Comparison of ENCODE assay signal across 8 mouse cellular contexts in genomic region chr14:115040578-115041206, GRCm38 (mm10). TPM values are rescaled to one million over a fixed set of nuclear protein-coding genes. Genes with fewer than 3 reads are reported as not detected.
A peak's percentile ranks its signal among the peaks of the same experiment; 100 is the strongest.
DNase-seq lines count a peak whose midpoint lies in the region; ATAC-seq and TF ChIP-seq lines count a peak whose summit lies in the region.

No protein-coding gene starts in this region.

- peak overlapping the region; percentile 84 for H3K4me3 ChIP-seq in E14TG2a.4 (replicated peaks; ENCODE audit: low read length)
- H3K4me3 ChIP-seq in forebrain, embryonic 10.5 days = peak overlapping the region; percentile 89
- H3K4me3 ChIP-seq in heart, postnatal 0 days (ENCODE audit: low read depth, low read length) = peak overlapping the region; percentile 90
- peak overlapping the region; percentile 86 for H3K4me3 ChIP-seq in lung, embryonic 14.5 days (ENCODE audit: low read depth, low read length)
- H3K4me3 ChIP-seq in olfactory bulb, adult 2 months (ENCODE audit: insufficient read depth, low read depth, low read length) = peak overlapping the region; percentile 98

- H3K9me3 ChIP-seq in E14TG2a.4 (ENCODE audit: low read length) = no peaks in the 10 kb centered on the region
- H3K9me3 ChIP-seq in forebrain, embryonic 10.5 days = no peaks in the 10 kb centered on the region
- H3K9me3 ChIP-seq in heart, postnatal 0 days (replicated peaks; ENCODE audit: control insufficient read depth, low read length) = no peaks in the 10 kb centered on the region
- H3K9me3 ChIP-seq in lung, embryonic 14.5 days (ENCODE audit: low read depth, low read length) = no peaks in the 10 kb centered on the region

- peak overlapping the region; percentile 92 for H3K9ac ChIP-seq in heart, postnatal 0 days (replicated peaks; ENCODE audit: low read depth, low read length)
- H3K9ac ChIP-seq in lung, embryonic 14.5 days = peak overlapping the region; percentile 99

- TF ChIP-seq CTCF in E14TG2a.4 (conservative IDR thresholded peaks at IDR 0.05; ENCODE audit: low read length) = no peak
- TF ChIP-seq CTCF in heart, postnatal 0 days (IDR thresholded peaks at IDR 0.05; ENCODE audit: low read depth) = no peak
- no peak for TF ChIP-seq CTCF in lung, embryonic 14.5 days (IDR thresholded peaks at IDR 0.05; ENCODE audit: low read depth)
- no peak for TF ChIP-seq CTCF in olfactory bulb, adult 2 months (IDR thresholded peaks at IDR 0.05; ENCODE audit: insufficient read depth, low read depth, low read length)

- H3K27ac ChIP-seq in forebrain, embryonic 10.5 days = peak overlapping the region; percentile 100
- peak overlapping the region; percentile 97 for H3K27ac ChIP-seq in heart, postnatal 0 days (ENCODE audit: low read depth)
- H3K27ac ChIP-seq in lung, embryonic 14.5 days (ENCODE audit: low read depth) = peak overlapping the region; percentile 96
- no peak overlapping the region for H3K27ac ChIP-seq in olfactory bulb, adult 2 months (ENCODE audit: insufficient read depth, low read depth, low read length)

- peak; percentile 68 for DNase-seq in c-Kit-negative CD71-positive TER-119-positive erythroid progenitor cells, embryonic 14.5 days (ENCODE audit: low read depth, low spot score)
- DNase-seq in forebrain, embryonic 10.5 days (ENCODE audit: extremely low spot score, low spot score) = peak; percentile 89
- peak; percentile 88 for DNase-seq in heart, postnatal 0 days (ENCODE audit: low spot score)
- DNase-seq in kidney, postnatal 4 days = peak; percentile 92 to 94
- peak; percentile 95 for DNase-seq in lung, embryonic 14.5 days
- DNase-seq in thymus, adult 18-20 months = peak; percentile 85 to 86

- peaks cover 28% of the 10 kb centered on the region for H3K4me1 ChIP-seq in E14TG2a.4 (replicated peaks; ENCODE audit: low read depth, low read length)
- peaks cover 38% of the 10 kb centered on the region for H3K4me1 ChIP-seq in forebrain, embryonic 10.5 days
- peaks cover 10% of the 10 kb centered on the region for H3K4me1 ChIP-seq in heart, postnatal 0 days (ENCODE audit: control insufficient read depth, insufficient read depth)
- H3K4me1 ChIP-seq in lung, embryonic 14.5 days (ENCODE audit: insufficient read depth) = peaks cover 7% of the 10 kb centered on the region; the same call in 1 of the 2 replicates
- H3K4me1 ChIP-seq in olfactory bulb, adult 2 months (ENCODE audit: control insufficient read depth, insufficient read depth, low read length) = peaks cover 4% of the 10 kb centered on the region; the same call in 1 of the 2 replicates

- ATAC-seq in heart, postnatal 0 days (ENCODE audit: insufficient read depth, low read depth) = peak; percentile 79
- peak; percentile 88 for ATAC-seq in lung, embryonic 14.5 days (ENCODE audit: insufficient read depth)

- no peak for TF ChIP-seq EP300 in heart, postnatal 0 days (IDR thresholded peaks at IDR 0.05; ENCODE audit: low read depth)

- H3K4me2 ChIP-seq in heart, postnatal 0 days (ENCODE audit: low read depth, low read length) = peak overlapping the region; percentile 87
- peak overlapping the region; percentile 90 for H3K4me2 ChIP-seq in lung, embryonic 14.5 days

- WGBS in forebrain, embryonic 10.5 days = under 1% methylated on average over 94 of the region's 94 CpGs
- WGBS in heart, postnatal 0 days = under 1% methylated on average over 64 of the region's 94 CpGs
- under 1% methylated on average over 75 of the region's 94 CpGs for WGBS in lung, embryonic 14.5 days
- under 1% methylated on average over 92 of the region's 94 CpGs for WGBS in olfactory bulb, adult 2 months

- H3K27me3 ChIP-seq in E14TG2a.4 (ENCODE audit: insufficient read depth, low read length) = peaks cover 10% of the 10 kb centered on the region
- H3K27me3 ChIP-seq in forebrain, embryonic 10.5 days (ENCODE audit: poor library complexity, severe bottlenecking) = peaks cover 12% of the 10 kb centered on the region
- no peaks in the 10 kb centered on the region for H3K27me3 ChIP-seq in heart, postnatal 0 days (ENCODE audit: control insufficient read depth, insufficient read depth, low read length)
- no peaks in the 10 kb centered on the region for H3K27me3 ChIP-seq in lung, embryonic 14.5 days (ENCODE audit: insufficient read depth, low read length)

- H3K36me3 ChIP-seq in E14TG2a.4 (ENCODE audit: insufficient read depth, low read length) = peaks cover 33% of the 10 kb centered on the region
- H3K36me3 ChIP-seq in forebrain, embryonic 10.5 days (replicated peaks) = peaks cover 31% of the 10 kb centered on the region
- H3K36me3 ChIP-seq in heart, postnatal 0 days (replicated peaks; ENCODE audit: control insufficient read depth, insufficient read depth, low read length) = peaks cover 23% of the 10 kb centered on the region
- peaks cover 31% of the 10 kb centered on the region for H3K36me3 ChIP-seq in lung, embryonic 14.5 days (ENCODE audit: insufficient read depth)

- no peak; the same call in 1 of the 2 replicates for TF ChIP-seq POLR2A in olfactory bulb, adult 2 months (IDR thresholded peaks at IDR 0.05; ENCODE audit: insufficient read depth, low read depth, low read length)

RNA-seq across cellular contexts. Expression of gene Gpc5, which starts 51.3 kb away (rescaled TPM):
- polyA plus RNA-seq in forebrain, embryonic 10.5 days (2016; fragmentation: Nextera tagmentation; extraction: Ambion mirVana) = 0.81 and 0.85 TPM in 2 replicates
- total RNA-seq in heart, postnatal 0 days (2014; rRNA removed; ENCODE audit: low replicate concordance) = not detected in 2 replicates
- polyA plus RNA-seq in heart, postnatal 0 days (2015; fragmentation: Nextera tagmentation; extraction: Ambion mirVana) = not detected in 2 replicates
- 0.29 and 0.30 TPM in 2 replicates for polyA plus RNA-seq in lung, embryonic 14.5 days (2014; fragmentation: Nextera tagmentation; extraction: Ambion mirVana)
- polyA plus RNA-seq in olfactory bulb, adult 2 months (2012; ENCODE audit: insufficient read depth, insufficient read length, low replicate concordance, missing spikeins) = not detected in 2 replicates
